In the genomic region with DNA sequence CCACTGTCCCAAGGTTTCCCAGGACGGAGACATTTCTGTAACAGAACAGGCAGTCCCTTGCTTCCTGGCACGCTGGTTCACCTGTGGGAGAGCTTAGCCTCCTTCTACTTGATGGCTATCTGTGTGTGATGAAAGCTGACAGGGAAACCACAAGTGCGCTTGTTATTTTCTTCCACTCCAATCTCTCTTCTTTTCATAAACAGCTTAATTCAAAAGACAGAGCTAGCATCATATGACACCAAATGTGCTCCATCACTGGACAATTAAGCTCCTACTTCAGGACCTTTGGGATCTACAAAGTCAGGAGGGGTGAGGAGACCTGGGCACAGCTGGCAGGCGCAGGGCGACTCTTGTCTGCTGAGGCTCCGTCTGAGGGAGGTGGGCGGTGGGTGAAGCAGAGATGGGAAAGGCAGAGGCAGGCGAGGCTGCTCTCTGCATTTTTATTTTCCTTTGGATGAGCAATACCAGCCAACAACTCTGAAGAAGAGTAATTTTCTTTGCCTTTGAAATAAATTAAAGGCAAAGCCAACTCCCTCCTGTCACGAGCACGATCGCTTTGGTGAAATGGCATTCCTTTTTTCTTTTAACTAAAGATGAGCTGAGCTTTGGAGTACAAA, we compare ENCODE assay signal across 28 mouse cellular contexts.
DNase-seq lines count a peak whose midpoint lies in the region; ATAC-seq lines count a peak whose summit lies in the region.
"Had no signal": no experiment of that assay in that cellular context is flagged by ENCODE, and none has a peak within 500 bp of the region (broad histone marks: within the 10 kb centered on the region; RNA-seq: fewer than 3 reads in every experiment).

No protein-coding gene starts in this region.

- DNase-seq in hindbrain, embryonic 14.5 days (ENCODE audit: low spot score), result no peak
- DNase-seq in midbrain, embryonic 10.5 days (ENCODE audit: low spot score), result no peak
- DNase-seq in Muller cell, postnatal 12 days (ENCODE audit: inconsistent ontology term), result peak; percentile 52
- peak; percentile 61 for DNase-seq in brain, adult 2 months (ENCODE audit: low read depth, low spot score)
- DNase-seq in kidney, adult 9 months, result no peak
- DNase-seq in kidney, postnatal 36 days, result no peak
- DNase-seq: adrenal gland, postnatal 10 days; B cell, adult 2 months; cerebellum, adult 11 months; cerebellum, adult 9-10 months; cerebellum, postnatal 36 days; gastrocnemius, postnatal 10 days; kidney, adult 11 months; kidney, postnatal 4 days; left cerebral cortex, postnatal 4 days; liver, postnatal 0 days; lung, postnatal 36 days; spleen, adult 18-20 months; thymus, postnatal 14 days had no signal

- no peaks in the 10 kb centered on the region for H3K36me3 ChIP-seq in hindbrain, embryonic 16.5 days (ENCODE audit: control insufficient read depth, insufficient read depth, low read length)
- H3K36me3 ChIP-seq in hindbrain, embryonic 14.5 days (replicated peaks; ENCODE audit: control insufficient read depth, insufficient read depth), result no peaks in the 10 kb centered on the region
- H3K36me3 ChIP-seq in midbrain, embryonic 13.5 days, result no peaks in the 10 kb centered on the region
- no peaks in the 10 kb centered on the region for H3K36me3 ChIP-seq in midbrain, embryonic 10.5 days
- H3K36me3 ChIP-seq: heart, embryonic 10.5 days; heart, embryonic 15.5 days; hindbrain, embryonic 12.5 days; liver, embryonic 12.5 days; neural tube, embryonic 13.5 days had no signal

- WGBS in hindbrain, embryonic 16.5 days, result 78% methylated on average over 11 of the region's 11 CpGs
- 82% methylated on average over 11 of the region's 11 CpGs for WGBS in hindbrain, embryonic 14.5 days
- WGBS in midbrain, embryonic 13.5 days, result 84% methylated on average over 11 of the region's 11 CpGs
- 93% methylated on average over 11 of the region's 11 CpGs for WGBS in midbrain, embryonic 10.5 days

- H3K4me1 ChIP-seq in hindbrain, embryonic 16.5 days (ENCODE audit: control insufficient read depth, insufficient read depth, low read depth, low read length), result peaks cover under 1% of the 10 kb centered on the region; the same call in 1 of the 2 replicates
- peaks cover 6% of the 10 kb centered on the region; the same call in 1 of the 2 replicates for H3K4me1 ChIP-seq in hindbrain, embryonic 14.5 days (replicated peaks; ENCODE audit: control insufficient read depth, insufficient read depth, low read length)
- peaks cover 7% of the 10 kb centered on the region for H3K4me1 ChIP-seq in midbrain, embryonic 13.5 days (replicated peaks)
- H3K4me1 ChIP-seq in midbrain, embryonic 10.5 days, result peaks cover 10% of the 10 kb centered on the region
- H3K4me1 ChIP-seq: liver, embryonic 12.5 days had no signal

- H3K27ac ChIP-seq in hindbrain, embryonic 16.5 days (ENCODE audit: low read depth, low read length), result peak overlapping the region; percentile 19; the same call in 1 of the 2 replicates
- H3K27ac ChIP-seq in hindbrain, embryonic 14.5 days, result no peak overlapping the region; the same call in 1 of the 2 replicates
- 0 out of 2 replicates have a peak overlapping the region, but pooled peaks have one; percentile 30 for H3K27ac ChIP-seq in midbrain, embryonic 13.5 days
- H3K27ac ChIP-seq in midbrain, embryonic 10.5 days (replicated peaks), result no peak overlapping the region
- H3K27ac ChIP-seq: forebrain, embryonic 13.5 days; heart, embryonic 10.5 days; heart, embryonic 15.5 days; hindbrain, embryonic 12.5 days; liver, embryonic 12.5 days; neural tube, embryonic 13.5 days had no signal

- no peak overlapping the region for H3K9ac ChIP-seq in hindbrain, embryonic 16.5 days (ENCODE audit: low read depth, low read length)
- no peak overlapping the region for H3K9ac ChIP-seq in hindbrain, embryonic 14.5 days
- no peak overlapping the region for H3K9ac ChIP-seq in midbrain, embryonic 13.5 days (replicated peaks)
- H3K9ac ChIP-seq: forebrain, embryonic 13.5 days; heart, embryonic 15.5 days; hindbrain, embryonic 12.5 days; liver, embryonic 12.5 days; liver, postnatal 0 days; neural tube, embryonic 13.5 days had no signal

- H3K27me3 ChIP-seq in hindbrain, embryonic 16.5 days (replicated peaks; ENCODE audit: control insufficient read depth, insufficient read depth, low read length), result no peaks in the 10 kb centered on the region
- H3K27me3 ChIP-seq in hindbrain, embryonic 14.5 days (ENCODE audit: control insufficient read depth, insufficient read depth, low read length), result no peaks in the 10 kb centered on the region
- H3K27me3 ChIP-seq in midbrain, embryonic 13.5 days, result no peaks in the 10 kb centered on the region
- no peaks in the 10 kb centered on the region for H3K27me3 ChIP-seq in midbrain, embryonic 10.5 days (ENCODE audit: low read depth, poor library complexity, severe bottlenecking)
- H3K27me3 ChIP-seq: heart, embryonic 15.5 days; hindbrain, embryonic 12.5 days; liver, embryonic 12.5 days; neural tube, embryonic 13.5 days had no signal

- no peaks in the 10 kb centered on the region for H3K9me3 ChIP-seq in hindbrain, embryonic 16.5 days (ENCODE audit: control insufficient read depth, low read length)
- H3K9me3 ChIP-seq in hindbrain, embryonic 14.5 days (ENCODE audit: control insufficient read depth, low read length), result no peaks in the 10 kb centered on the region
- H3K9me3 ChIP-seq in midbrain, embryonic 13.5 days, result no peaks in the 10 kb centered on the region
- no peaks in the 10 kb centered on the region; the same call in 1 of the 2 replicates for H3K9me3 ChIP-seq in midbrain, embryonic 10.5 days (replicated peaks)
- H3K9me3 ChIP-seq: forebrain, embryonic 13.5 days; heart, embryonic 10.5 days; heart, embryonic 15.5 days; hindbrain, embryonic 12.5 days; liver, embryonic 12.5 days; neural tube, embryonic 13.5 days had no signal

- no peak overlapping the region for H3K4me2 ChIP-seq in hindbrain, embryonic 16.5 days (ENCODE audit: low read length)
- no peak overlapping the region for H3K4me2 ChIP-seq in hindbrain, embryonic 14.5 days (replicated peaks)
- H3K4me2 ChIP-seq in midbrain, embryonic 13.5 days (replicated peaks), result no peak overlapping the region
- H3K4me2 ChIP-seq: forebrain, embryonic 13.5 days; heart, embryonic 15.5 days; hindbrain, embryonic 12.5 days; liver, embryonic 12.5 days; neural tube, embryonic 13.5 days had no signal

- no peak for ATAC-seq in hindbrain, embryonic 16.5 days
- ATAC-seq in hindbrain, embryonic 14.5 days (ENCODE audit: low FRiP score), result no peak
- no peak for ATAC-seq in midbrain, embryonic 13.5 days
- ATAC-seq: forebrain, embryonic 13.5 days; inflammation-experienced regulatory T-cells, adult 6 months; liver, embryonic 12.5 days; liver, postnatal 0 days had no signal

- no peak overlapping the region for H3K4me3 ChIP-seq in hindbrain, embryonic 16.5 days (ENCODE audit: low read length)
- H3K4me3 ChIP-seq in hindbrain, embryonic 14.5 days (replicated peaks; ENCODE audit: low read length), result no peak overlapping the region
- H3K4me3 ChIP-seq in midbrain, embryonic 13.5 days (replicated peaks), result no peak overlapping the region
- H3K4me3 ChIP-seq in midbrain, embryonic 10.5 days, result no peak overlapping the region
- H3K4me3 ChIP-seq: forebrain, embryonic 13.5 days; heart, embryonic 10.5 days; heart, embryonic 15.5 days; hindbrain, embryonic 12.5 days; liver, embryonic 12.5 days; neural tube, embryonic 13.5 days had no signal

Comparison
In these comparisons a context has a peak if more than half of its experiments do, and no peak if none do; other contexts are left out.
1. H3K27ac ChIP-seq: peak in hindbrain, embryonic 16.5 days (single experiment) and midbrain, embryonic 13.5 days (single experiment); none in hindbrain, embryonic 14.5 days (single experiment) and midbrain, embryonic 10.5 days (single experiment).
2. DNase-seq: peak in Muller cell, postnatal 12 days (single experiment) and brain, adult 2 months (single experiment); none in hindbrain, embryonic 14.5 days (single experiment), midbrain, embryonic 10.5 days (single experiment), kidney, adult 9 months (single experiment) and kidney, postnatal 36 days (0 of 2).